Mouse (Mus musculus) forebrain, embryonic 11.5 days (tissue): ENCODE data around the gene Entpd7. TPM values are rescaled to one million over a fixed set of nuclear protein-coding genes. Genes with fewer than 3 reads are reported as not detected.

Source experiments
- ATAC-seq: fragments of 200-750 bp; cut with Nextera tagmentation; replicated peaks from 2 replicates; pipeline ENCODE4 v1.8.0; 2017; ENCODE audit warnings: moderate TSS enrichment; ENCODE audit not compliant: low FRiP score
- DNase-seq: peaks from one replicate; pipeline ENCODE4 v3.0.0-alpha.2; 2017; ENCODE audit warnings: low spot score
- H3K27ac ChIP-seq: fragments of 300-500 bp; sonication (generic); 2 replicates; pipeline ENCODE4 v1.5.1; 2014; ENCODE audit warnings: low read depth, low read length
- H3K27me3 ChIP-seq: fragments of 300-500 bp; sonication (generic); 2 replicates; pipeline ENCODE4 v1.6.1; 2014; ENCODE audit warnings: mild to moderate bottlenecking, low read length, mixed read lengths; ENCODE audit not compliant: control insufficient read depth, insufficient read depth
- H3K36me3 ChIP-seq: fragments of 300-500 bp; sonication (generic); 2 replicates; pipeline ENCODE4 v1.6.1; 2014; ENCODE audit warnings: mild to moderate bottlenecking, low read length, moderate library complexity, mixed read lengths; ENCODE audit not compliant: control insufficient read depth, insufficient read depth
- H3K4me1 ChIP-seq: fragments of 300-500 bp; sonication (generic); replicated peaks from 2 replicates; pipeline ENCODE4 v1.6.1; 2014; ENCODE audit warnings: low read length, mixed read lengths; ENCODE audit not compliant: control insufficient read depth, insufficient read depth
- H3K4me2 ChIP-seq: fragments of 300-500 bp; sonication (generic); 2 replicates; pipeline ENCODE4 v1.6.1; 2014; ENCODE audit warnings: low read depth, mild to moderate bottlenecking, low read length, moderate library complexity, mixed read lengths; ENCODE audit not compliant: severe bottlenecking
- H3K4me3 ChIP-seq: fragments of 300-500 bp; sonication (generic); 2 replicates; pipeline ENCODE4 v1.5.1; 2014; ENCODE audit warnings: low read depth, low read length
- H3K9ac ChIP-seq: fragments of 300-500 bp; sonication (generic); 2 replicates; pipeline ENCODE4 v1.6.1; 2014; ENCODE audit warnings: low read length
- H3K9me3 ChIP-seq: fragments of 300-500 bp; sonication (generic); 2 replicates; pipeline ENCODE4 v1.6.1; 2016; ENCODE audit warnings: low read length, mixed read lengths; ENCODE audit not compliant: control insufficient read depth
- WGBS: fragments of 180-500 bp; shearing (Covaris S2); extraction: QIAGEN DNeasy Blood & Tissue Kit; methylation state at CpG from one replicate; pipeline ENCODE4 v1.1.7; 2014; 5-methylcytosine and 5-hydroxymethylcytosine counted together
- polyA plus RNA-seq: library from polyadenylated mRNA; unstranded; fragments of >200 nt; fragmentation: Nextera tagmentation; extraction: Ambion mirVana; gene quantifications from 2 replicates; pipeline ENCODE4 v1.2.1, GENCODE M21; 2014

Entpd7 gene
- polyA plus RNA-seq, 1 experiment from 2014 or later, result 11.8 TPM

GRCm38 (mm10) chr19:43775433-43775832, 86.0 kb downstream of the Entpd7 start:
- no peaks in the 10 kb centered on the region for H3K27me3 ChIP-seq
- no peak for ATAC-seq
- H3K4me3 ChIP-seq, result no peak overlapping the region
- no peaks in the 10 kb centered on the region for H3K9me3 ChIP-seq
- no peak overlapping the region for H3K27ac ChIP-seq
- WGBS, result 80% methylated on average over 10 of the region's 10 CpGs
- no peaks in the 10 kb centered on the region for H3K4me1 ChIP-seq
- H3K36me3 ChIP-seq, result no peaks in the 10 kb centered on the region
- no peak overlapping the region for H3K4me2 ChIP-seq
- H3K9ac ChIP-seq, result no peak overlapping the region
- DNase-seq, result no peak

DNA sequence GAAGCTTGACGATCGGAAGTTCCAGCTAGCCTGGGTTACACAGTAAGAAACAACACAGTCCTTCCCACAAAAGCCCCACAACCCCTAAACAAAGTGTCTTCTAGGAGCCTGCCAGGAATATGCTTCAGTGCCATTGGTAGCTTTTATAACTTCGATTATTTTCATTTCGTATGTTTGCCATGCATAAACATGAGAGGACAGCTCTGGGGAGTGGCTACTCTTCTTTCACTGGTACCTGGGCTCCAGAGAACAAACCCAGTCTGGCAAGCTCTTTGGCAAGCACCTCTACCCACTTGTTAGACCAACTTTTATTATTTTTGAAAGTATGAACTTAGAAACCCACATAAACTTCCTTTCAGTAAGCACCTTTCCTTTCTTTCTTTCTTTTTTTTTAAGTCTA, 87.1 kb downstream of the Entpd7 start:
- Histone ChIP-seq H3K27ac (no peak overlapping the region), H3K4me2 (no peak overlapping the region), H3K4me3 (no peak overlapping the region), H3K4me1 (no peaks in the 10 kb centered on the region), H3K36me3 (no peaks in the 10 kb centered on the region), H3K27me3 (no peaks in the 10 kb centered on the region), H3K9me3 (no peaks in the 10 kb centered on the region), H3K9ac (no peak overlapping the region)
- WGBS, result 85% methylated on average over 4 of the region's 4 CpGs
- DNase-seq, result no peak
- ATAC-seq, result no peak

GRCm38 (mm10) chr19:43777308-43777707, 87.8 kb downstream of the Entpd7 start:
- no peaks in the 10 kb centered on the region for H3K36me3 ChIP-seq
- H3K4me2 ChIP-seq, result no peak overlapping the region
- H3K4me1 ChIP-seq, result no peaks in the 10 kb centered on the region
- H3K4me3 ChIP-seq, result no peak overlapping the region
- no peaks in the 10 kb centered on the region for H3K9me3 ChIP-seq
- no peaks in the 10 kb centered on the region for H3K27me3 ChIP-seq
- whole genome bisulfite sequencing, result 81% methylated on average over 2 of the region's 2 CpGs
- H3K27ac ChIP-seq, result no peak overlapping the region
- ATAC-seq (no peak), DNase-seq (no peak)
- H3K9ac ChIP-seq, result no peak overlapping the region

DNA sequence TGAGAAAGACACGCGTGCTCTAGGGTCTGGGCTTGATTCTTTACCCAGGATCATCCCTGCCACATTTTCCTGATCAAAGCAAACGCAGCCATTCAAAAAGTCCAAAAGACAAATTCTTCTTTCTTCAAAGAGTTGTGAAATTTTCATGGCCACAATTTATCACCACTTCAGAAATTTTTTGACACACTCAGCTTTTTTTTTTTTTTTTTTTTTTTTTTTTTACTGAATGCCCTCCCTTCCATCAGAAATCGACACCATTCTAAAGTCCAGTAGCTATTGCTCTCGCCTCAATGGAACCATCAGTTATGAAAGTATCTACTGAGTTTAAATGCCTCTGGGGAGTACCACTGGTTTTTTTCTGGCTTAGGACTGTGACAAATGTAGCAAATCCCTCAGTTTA, 90.9 kb downstream of the Entpd7 start:
- no peaks in the 10 kb centered on the region for H3K36me3 ChIP-seq
- no peak overlapping the region for H3K27ac ChIP-seq
- DNase-seq (no peak), ATAC-seq (no peak)
- no peak overlapping the region for H3K4me2 ChIP-seq
- no peak overlapping the region for H3K9ac ChIP-seq
- H3K9me3 ChIP-seq, result no peaks in the 10 kb centered on the region
- no peaks in the 10 kb centered on the region for H3K4me1 ChIP-seq
- no peaks in the 10 kb centered on the region for H3K27me3 ChIP-seq
- H3K4me3 ChIP-seq, result no peak overlapping the region
- 93% methylated on average over 5 of the region's 5 CpGs for WGBS

DNA sequence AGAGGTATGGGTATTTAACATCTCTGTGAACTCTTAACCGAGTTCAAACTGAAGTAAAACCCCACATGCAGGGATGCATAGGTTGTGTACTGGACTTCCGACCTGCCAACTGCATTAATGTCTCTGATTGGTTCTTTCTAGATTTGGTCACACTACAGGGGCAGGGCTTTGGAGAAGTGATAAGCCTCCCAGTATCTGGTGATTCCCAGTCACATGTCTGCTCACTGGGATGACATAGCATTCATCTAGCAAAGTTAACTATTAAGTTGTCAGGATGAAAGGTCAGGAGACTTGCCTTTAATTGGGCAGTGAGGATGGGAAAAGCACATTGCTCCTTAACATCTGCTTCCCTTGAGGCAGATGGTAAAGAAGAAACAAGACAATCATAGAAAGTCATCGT, 92.5 kb downstream of the Entpd7 start, which contains the start of gene Abcc2:
Gene Abcc2, plus strand, starts transcription at position 213 of the 400 bp plus-strand sequence.
- ATAC-seq, result no peak
- Histone ChIP-seq H3K9ac (no peak within 1 kb of the TSS), H3K4me3 (no peak within 1 kb of the TSS), H3K4me2 (no peak within 1 kb of the TSS), H3K27me3 (no peaks in the 10 kb centered on the region), H3K4me1 (no peaks in the 10 kb centered on the region), H3K27ac (no peak within 1 kb of the TSS), H3K36me3 (no peaks in the 10 kb centered on the region), H3K9me3 (no peaks in the 10 kb centered on the region)
- WGBS, result 87% methylated on average over 3 of the region's 3 CpGs
- no peak for DNase-seq

Other genes starting within 250 kb of the Entpd7 start
- gene Cnnm1, start 249.2 kb upstream of the Entpd7 start, polyA plus RNA-seq, result 0.35 and 0.37 TPM in 2 replicates
- gene Got1, start 165.1 kb upstream of the Entpd7 start, polyA plus RNA-seq, result 45.5 and 48.2 TPM in 2 replicates
- gene Nkx2-3, start 77.3 kb upstream of the Entpd7 start, polyA plus RNA-seq, result 4.1 and 5.7 TPM in 2 replicates
- 12.1 and 12.6 TPM in 2 replicates for gene Slc25a28, start 14.8 kb upstream of the Entpd7 start, polyA plus RNA-seq
- gene Cutc, start 63.3 kb downstream of the Entpd7 start, polyA plus RNA-seq, result 12.5 and 13.7 TPM in 2 replicates
- gene Cox15, start 63.3 kb downstream of the Entpd7 start, polyA plus RNA-seq, result 12.4 and 13.6 TPM in 2 replicates
- gene Abcc2, start 92.5 kb downstream of the Entpd7 start, polyA plus RNA-seq, result not detected in 2 replicates